Mouse (Mus musculus) neural tube, embryonic 14.5 days (tissue): ENCODE results near the gene Prap1. TPM values are rescaled to one million over a fixed set of nuclear protein-coding genes. Genes with fewer than 3 reads are reported as not detected.

Experiments
- ATAC-seq: fragments of 200-750 bp; cut with Nextera tagmentation; 2 replicates; pipeline ENCODE4 v1.8.0; 2017; ENCODE audit warnings: low read depth, mild to moderate bottlenecking, moderate TSS enrichment, moderate library complexity
- H3K27ac ChIP-seq: fragments of 300-500 bp; sonication (generic); 2 replicates; pipeline ENCODE4 v1.5.1; 2014; ENCODE audit warnings: low read depth, mild to moderate bottlenecking, control low read depth, low read length, moderate library complexity, mixed read lengths
- H3K27me3 ChIP-seq: fragments of 300-500 bp; sonication (generic); 2 replicates; pipeline ENCODE4 v1.6.1; 2014; ENCODE audit warnings: low read length; ENCODE audit not compliant: control insufficient read depth, insufficient read depth
- H3K36me3 ChIP-seq: fragments of 300-500 bp; sonication (generic); 2 replicates; pipeline ENCODE4 v1.6.1; 2014; ENCODE audit warnings: low read length, mixed read lengths; ENCODE audit not compliant: control insufficient read depth, insufficient read depth
- H3K4me1 ChIP-seq: fragments of 300-500 bp; sonication (generic); 2 replicates; pipeline ENCODE4 v1.6.1; 2014; ENCODE audit warnings: low read length; ENCODE audit not compliant: control insufficient read depth, insufficient read depth
- H3K4me2 ChIP-seq: fragments of 300-500 bp; sonication (generic); 2 replicates; pipeline ENCODE4 v1.6.1; 2014; ENCODE audit warnings: mild to moderate bottlenecking, low read depth, low read length, control low read depth
- H3K4me3 ChIP-seq: fragments of 300-500 bp; sonication (generic); 2 replicates; pipeline ENCODE4 v1.5.1; 2014; ENCODE audit warnings: low read depth, low read length, control low read depth, mixed read lengths
- H3K9ac ChIP-seq: fragments of 300-500 bp; sonication (generic); replicated peaks from 2 replicates; pipeline ENCODE4 v1.6.1; 2014; ENCODE audit warnings: low read depth, mild to moderate bottlenecking, control low read depth, low read length, mixed read lengths
- H3K9me3 ChIP-seq: fragments of 300-500 bp; sonication (generic); 2 replicates; pipeline ENCODE4 v1.6.1; 2016; ENCODE audit warnings: low read length; ENCODE audit not compliant: control insufficient read depth
- WGBS: fragments of 180-500 bp; shearing (Covaris S2); extraction: QIAGEN DNeasy Blood & Tissue Kit; methylation state at CpG from one replicate; pipeline ENCODE4 v1.1.7; 2014; 5-methylcytosine and 5-hydroxymethylcytosine counted together
- polyA plus RNA-seq: library from polyadenylated mRNA; unstranded; fragments of >200 nt; fragmentation: Nextera tagmentation; extraction: Ambion mirVana; gene quantifications from 2 replicates; pipeline ENCODE4 v1.2.1, GENCODE M21; 2014

Gene Prap1
- polyA plus RNA-seq, 1 experiment from 2014 or later = not detected

DNA sequence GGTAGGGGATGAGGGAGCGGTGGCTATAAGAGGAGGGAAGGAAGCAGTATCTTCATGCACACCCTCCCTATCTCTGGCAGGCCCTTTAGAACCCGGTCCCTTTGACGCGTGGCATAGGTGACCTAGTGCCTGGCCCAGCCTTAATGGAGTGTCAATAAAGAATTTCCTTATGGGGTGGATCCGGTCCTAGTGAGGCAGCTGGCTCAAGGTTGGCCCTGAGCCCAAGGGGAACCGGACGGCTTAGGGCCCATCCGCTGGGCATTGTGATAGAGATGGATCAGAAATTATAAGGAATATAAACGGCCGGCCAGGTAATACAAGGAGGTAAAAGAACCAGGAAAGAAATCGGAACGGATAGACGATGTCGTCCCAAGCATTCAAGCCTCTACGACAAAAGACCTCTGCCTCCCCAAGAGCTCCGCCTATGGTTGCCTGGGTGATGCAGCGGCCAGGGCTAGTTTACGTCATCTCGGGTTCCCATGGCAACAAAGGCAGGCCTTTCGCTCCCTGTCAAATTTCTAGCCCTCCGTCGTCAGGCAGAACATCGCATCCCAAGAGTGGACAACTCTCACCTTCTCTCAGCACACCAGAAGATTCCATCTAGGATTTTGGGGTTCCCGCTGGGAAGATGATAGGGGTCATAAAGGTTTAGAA is 12.6 kb upstream of the Prap1 start:
- H3K27me3 ChIP-seq = no peaks in the 10 kb centered on the region
- peaks cover 16% of the 10 kb centered on the region for H3K4me1 ChIP-seq
- no peaks in the 10 kb centered on the region for H3K36me3 ChIP-seq
- peak overlapping the region; percentile 85 for H3K27ac ChIP-seq
- H3K9ac ChIP-seq = peak overlapping the region; percentile 68
- H3K4me3 ChIP-seq = peak overlapping the region; percentile 50
- no peaks in the 10 kb centered on the region for H3K9me3 ChIP-seq
- ATAC-seq = peak; percentile 80
- WGBS = 2% methylated on average over 24 of the region's 24 CpGs
- peak overlapping the region; percentile 64 for H3K4me2 ChIP-seq

GRCm38 (mm10) chr7:140081408-140082241 is 11.6 kb upstream of the Prap1 start:
- 14% methylated on average over 20 of the region's 20 CpGs for WGBS
- H3K4me2 ChIP-seq = peak overlapping the region; percentile 64
- peak; percentile 30 for ATAC-seq

GRCm38 (mm10) chr7:140082242-140082678 is 10.9 kb upstream of the Prap1 start, which contains the start of gene Caly:
Gene Caly (minus strand): TSS chr7:140082548.
- WGBS = 4% methylated on average over 18 of the region's 18 CpGs

More at GRCm38 (mm10) chr7:140081408-140082241, 11.6 kb upstream of the Prap1 start:
- peak overlapping the region; percentile 85 for H3K27ac ChIP-seq
- peak overlapping the region; percentile 68 for H3K9ac ChIP-seq
- no peaks in the 10 kb centered on the region for H3K27me3 ChIP-seq
- H3K4me1 ChIP-seq = peaks cover 16% of the 10 kb centered on the region
- H3K4me3 ChIP-seq = peak overlapping the region; percentile 50
- no peaks in the 10 kb centered on the region for H3K36me3 ChIP-seq
- H3K9me3 ChIP-seq = no peaks in the 10 kb centered on the region

GRCm38 (mm10) chr7:140090601-140091000 is 2.6 kb upstream of the Prap1 start:
- no peak overlapping the region for H3K27ac ChIP-seq
- no peaks in the 10 kb centered on the region for H3K27me3 ChIP-seq
- H3K4me1 ChIP-seq = no peaks in the 10 kb centered on the region
- no peaks in the 10 kb centered on the region for H3K36me3 ChIP-seq
- WGBS = 88% methylated on average over 10 of the region's 10 CpGs
- H3K9ac ChIP-seq = no peak overlapping the region
- H3K4me2 ChIP-seq = no peak overlapping the region
- H3K9me3 ChIP-seq = no peaks in the 10 kb centered on the region
- ATAC-seq = no peak
- H3K4me3 ChIP-seq = no peak overlapping the region

More at GRCm38 (mm10) chr7:140082242-140082678, 10.9 kb upstream of the Prap1 start, which contains the start of gene Caly:
- H3K4me1 ChIP-seq = peaks cover 16% of the 10 kb centered on the region
- no peaks in the 10 kb centered on the region for H3K27me3 ChIP-seq
- H3K4me2 ChIP-seq = peak within 1 kb of the TSS; percentile 64
- H3K27ac ChIP-seq = peak within 1 kb of the TSS; percentile 85
- H3K9ac ChIP-seq = peak within 1 kb of the TSS; percentile 68
- no peaks in the 10 kb centered on the region for H3K36me3 ChIP-seq
- no peaks in the 10 kb centered on the region for H3K9me3 ChIP-seq
- peak; percentile 90 for ATAC-seq
- H3K4me3 ChIP-seq = peak within 1 kb of the TSS; percentile 50

DNA sequence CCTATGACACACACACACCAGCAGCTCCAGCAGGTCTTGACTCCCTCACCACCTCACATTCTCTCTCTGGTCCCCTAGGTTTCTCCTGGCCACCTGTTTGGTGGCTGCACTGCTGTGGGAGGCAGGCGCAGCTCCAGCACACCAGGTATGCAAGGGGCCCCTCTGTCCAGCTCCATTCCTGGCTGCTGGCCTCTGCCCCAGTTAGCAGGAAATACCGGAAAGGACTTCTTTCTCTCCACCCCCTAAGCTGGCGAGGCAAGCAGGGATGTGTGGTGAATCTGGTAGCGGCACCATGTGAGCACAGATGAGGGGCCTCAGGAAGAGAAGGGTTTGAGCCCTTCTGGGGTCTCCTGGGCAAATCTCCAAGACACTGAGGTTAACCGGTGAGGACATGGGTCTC is 1.8 kb downstream of the Prap1 start:
- 77% methylated on average over 5 of the region's 5 CpGs for WGBS
- no peaks in the 10 kb centered on the region for H3K36me3 ChIP-seq
- H3K9me3 ChIP-seq = no peaks in the 10 kb centered on the region
- no peak overlapping the region for H3K4me3 ChIP-seq
- H3K9ac ChIP-seq = no peak overlapping the region
- no peak overlapping the region for H3K4me2 ChIP-seq
- no peak overlapping the region for H3K27ac ChIP-seq
- ATAC-seq = no peak
- no peaks in the 10 kb centered on the region for H3K27me3 ChIP-seq
- no peaks in the 10 kb centered on the region for H3K4me1 ChIP-seq

GRCm38 (mm10) chr7:140095556-140095955 is 2.4 kb downstream of the Prap1 start:
- no peak overlapping the region for H3K4me3 ChIP-seq
- H3K27me3 ChIP-seq = no peaks in the 10 kb centered on the region
- H3K27ac ChIP-seq = no peak overlapping the region
- H3K9ac ChIP-seq = no peak overlapping the region
- ATAC-seq = no peak
- WGBS = 52% methylated on average over 1 of the region's 1 CpGs
- no peaks in the 10 kb centered on the region for H3K36me3 ChIP-seq
- no peaks in the 10 kb centered on the region for H3K9me3 ChIP-seq
- no peaks in the 10 kb centered on the region for H3K4me1 ChIP-seq
- no peak overlapping the region for H3K4me2 ChIP-seq

GRCm38 (mm10) chr7:140096055-140096454 is 2.9 kb downstream of the Prap1 start:
- H3K4me3 ChIP-seq = no peak overlapping the region
- ATAC-seq = no peak
- no peaks in the 10 kb centered on the region for H3K4me1 ChIP-seq
- no peak overlapping the region for H3K4me2 ChIP-seq
- no peak overlapping the region for H3K9ac ChIP-seq
- no peaks in the 10 kb centered on the region for H3K27me3 ChIP-seq
- H3K27ac ChIP-seq = no peak overlapping the region
- no peaks in the 10 kb centered on the region for H3K9me3 ChIP-seq
- H3K36me3 ChIP-seq = no peaks in the 10 kb centered on the region

- 100% methylated on average over 1 of the region's 1 CpGs for WGBS
- Histone ChIP-seq H3K27ac (no peak overlapping the region), H3K9ac (no peak overlapping the region), H3K4me2 (no peak overlapping the region), H3K27me3 (no peaks in the 10 kb centered on the region), H3K4me1 (no peaks in the 10 kb centered on the region), H3K4me3 (no peak overlapping the region), H3K9me3 (no peaks in the 10 kb centered on the region), H3K36me3 (no peaks in the 10 kb centered on the region)
- no peak for ATAC-seq
Measured at GRCm38 (mm10) chr7:140098466-140098865, 5.3 kb downstream of the Prap1 start.

DNA sequence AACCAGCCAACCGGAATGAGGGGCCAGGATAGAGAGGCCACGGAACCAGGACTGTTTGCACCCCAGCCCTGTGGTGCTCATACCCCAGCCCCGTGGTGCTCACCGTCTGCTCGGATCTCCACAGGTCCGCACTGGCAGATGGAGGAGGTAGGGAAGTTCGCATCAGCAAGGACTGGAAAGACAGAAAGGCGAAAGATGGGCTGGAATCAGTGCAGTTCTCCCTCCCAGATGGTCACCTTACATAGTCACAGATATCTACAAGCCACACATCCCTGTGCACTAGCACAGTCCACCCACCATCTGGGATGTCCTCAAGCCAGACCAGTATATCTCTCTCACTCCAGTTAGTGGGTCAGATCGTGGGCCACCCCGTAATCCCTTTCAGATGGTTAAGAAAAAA is 8.3 kb downstream of the Prap1 start:
- 74% methylated on average over 10 of the region's 10 CpGs for WGBS
- H3K4me3 ChIP-seq = peak overlapping the region; percentile 38
- no peaks in the 10 kb centered on the region for H3K4me1 ChIP-seq
- ATAC-seq = no peak
- peak overlapping the region; percentile 71 for H3K4me2 ChIP-seq
- peak overlapping the region; percentile 57 for H3K9ac ChIP-seq
- no peaks in the 10 kb centered on the region for H3K9me3 ChIP-seq
- H3K27ac ChIP-seq = no peak overlapping the region
- no peaks in the 10 kb centered on the region for H3K27me3 ChIP-seq
- H3K36me3 ChIP-seq = peaks cover 6% of the 10 kb centered on the region; the same call in 1 of the 2 replicates
